ENCODE assay signal across 28 mouse cellular contexts in genomic region chr2:79244743-79245142, GRCm38 (mm10).
"Had no signal": no experiment of that assay in that cellular context is flagged by ENCODE, and none has a peak within 500 bp of the region (broad histone marks: within the 10 kb centered on the region; RNA-seq: fewer than 3 reads in every experiment).

No protein-coding gene starts in this region.

- ATAC-seq: lung, postnatal 0 days; midbrain, embryonic 13.5 days; midbrain, embryonic 15.5 days; midbrain, embryonic 16.5 days had no signal

- H3K27ac ChIP-seq: left cerebral cortex, adult 2 months; limb, embryonic 10.5 days; limb, embryonic 12.5 days; limb, embryonic 13.5 days; limb, embryonic 15.5 days; lung, embryonic 15.5 days; macrophage; midbrain, embryonic 10.5 days; midbrain, embryonic 12.5 days; midbrain, embryonic 13.5 days; midbrain, embryonic 15.5 days; neural tube, embryonic 12.5 days; neural tube, embryonic 13.5 days had no signal

- H3K27me3 ChIP-seq: limb, embryonic 13.5 days; limb, embryonic 15.5 days; lung, embryonic 15.5 days; megakaryocyte, embryonic 14.5 days; midbrain, embryonic 12.5 days; midbrain, embryonic 15.5 days; neural tube, embryonic 12.5 days; neural tube, embryonic 13.5 days had no signal

- H3K4me1 ChIP-seq: limb, embryonic 15.5 days; lung, embryonic 15.5 days; midbrain, embryonic 15.5 days; neural tube, embryonic 12.5 days had no signal

- DNase-seq: layer of hippocampus, postnatal 36 days; left cerebral cortex, postnatal 4 days; lung, adult 18-20 months; lung, adult 2 months; lung, embryonic 14.5 days; lung, postnatal 10 days; lung, postnatal 14 days; lung, postnatal 36 days; lung, postnatal 4 days; midbrain, embryonic 14.5 days had no signal

- H3K4me2 ChIP-seq: limb, embryonic 12.5 days; limb, embryonic 13.5 days; limb, embryonic 15.5 days; lung, embryonic 14.5 days; lung, embryonic 15.5 days; midbrain, embryonic 11.5 days; midbrain, embryonic 12.5 days; midbrain, embryonic 13.5 days; midbrain, embryonic 15.5 days; neural tube, embryonic 12.5 days; neural tube, embryonic 13.5 days had no signal

- H3K9ac ChIP-seq: limb, embryonic 12.5 days; limb, embryonic 13.5 days; limb, embryonic 15.5 days; lung, embryonic 14.5 days; lung, embryonic 15.5 days; midbrain, embryonic 12.5 days; midbrain, embryonic 13.5 days; midbrain, embryonic 15.5 days; neural tube, embryonic 12.5 days; neural tube, embryonic 13.5 days had no signal

- H3K9me3 ChIP-seq: limb, embryonic 10.5 days; limb, embryonic 12.5 days; limb, embryonic 13.5 days; limb, embryonic 15.5 days; lung, embryonic 15.5 days; megakaryocyte, embryonic 14.5 days; midbrain, embryonic 10.5 days; midbrain, embryonic 12.5 days; midbrain, embryonic 13.5 days; midbrain, embryonic 15.5 days; neural tube, embryonic 12.5 days; neural tube, embryonic 13.5 days had no signal

- H3K4me3 ChIP-seq: left cerebral cortex, adult 2 months; limb, embryonic 10.5 days; limb, embryonic 12.5 days; limb, embryonic 13.5 days; limb, embryonic 15.5 days; lung, embryonic 15.5 days; megakaryocyte, embryonic 14.5 days; midbrain, embryonic 10.5 days; midbrain, embryonic 12.5 days; midbrain, embryonic 13.5 days; midbrain, embryonic 15.5 days; myocyte; neural tube, embryonic 12.5 days; neural tube, embryonic 13.5 days had no signal

- H3K36me3 ChIP-seq: limb, embryonic 10.5 days; limb, embryonic 12.5 days; limb, embryonic 13.5 days; limb, embryonic 15.5 days; lung, embryonic 15.5 days; midbrain, embryonic 10.5 days; midbrain, embryonic 12.5 days; midbrain, embryonic 13.5 days; midbrain, embryonic 15.5 days; neural tube, embryonic 12.5 days; neural tube, embryonic 13.5 days had no signal
